Mouse (Mus musculus) testis, adult 2 months (tissue): Measurements from ENCODE around the gene Sp7.

Source experiments
- CTCF ChIP-seq: fragments of 200-500 bp; IDR thresholded peaks from 2 replicates; pipeline ENCODE4 v1.5.1; 2012; ENCODE audit warnings: low read depth, mild to moderate bottlenecking, inconsistent platforms, low read length, moderate library complexity; ENCODE audit not compliant: control insufficient read depth, insufficient read depth, insufficient replicate concordance
- POLR2A ChIP-seq: fragments of 200-500 bp; IDR thresholded peaks from 2 replicates; pipeline ENCODE4 v1.6.1; 2012; ENCODE audit warnings: low read depth, mild to moderate bottlenecking, inconsistent platforms, low read length, moderate library complexity; ENCODE audit not compliant: control insufficient read depth

DNA sequence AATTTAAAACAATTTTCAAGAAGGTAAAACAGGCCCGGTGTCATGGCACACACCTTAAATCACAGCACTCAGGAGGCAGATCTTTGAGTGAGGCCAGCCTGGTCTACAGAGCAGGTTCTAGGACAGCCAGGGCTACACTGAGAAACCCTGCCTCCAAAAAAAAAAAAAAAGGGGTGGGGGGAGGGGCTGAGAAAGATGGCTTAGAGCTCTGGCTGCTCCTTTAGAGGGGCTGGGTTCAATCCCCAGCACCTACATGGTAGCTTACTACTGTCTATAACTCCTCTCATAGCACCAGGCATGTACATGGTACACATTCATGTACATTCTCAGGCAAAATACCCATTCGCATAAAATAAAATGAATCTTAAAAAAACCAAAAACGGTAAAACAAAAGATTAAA, 22.5 kb downstream of the Sp7 start:
- TF ChIP-seq POLR2A, result no peak
- TF ChIP-seq CTCF, result no peak
